40 mouse cellular contexts compared by ENCODE assay signal in the genomic region with DNA sequence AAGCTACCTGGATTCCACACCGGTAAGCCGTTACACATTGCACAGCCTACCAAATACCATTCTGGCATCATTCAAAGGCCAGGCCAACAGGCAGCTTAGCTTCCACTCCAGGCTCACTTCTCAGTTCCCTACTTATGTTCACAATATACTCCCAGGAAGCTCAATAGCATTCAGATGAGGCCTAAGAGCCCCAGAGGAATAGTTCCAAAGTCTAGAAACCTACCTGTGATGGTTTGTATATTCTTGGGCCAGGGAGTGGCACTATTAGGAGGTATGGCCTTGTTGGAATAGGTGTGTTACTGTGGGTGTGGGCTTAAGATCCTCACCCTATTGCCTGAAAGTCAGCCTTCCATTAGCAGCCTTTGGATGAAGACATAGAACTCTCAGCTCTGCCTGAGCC. TPM values are rescaled to one million over a fixed set of nuclear protein-coding genes. Genes with fewer than 3 reads are reported as not detected.
"Had no signal": no experiment of that assay in that cellular context is flagged by ENCODE, and none has a peak within 500 bp of the region (broad histone marks: within the 10 kb centered on the region; RNA-seq: fewer than 3 reads in every experiment).

No protein-coding gene starts in this region.

- DNase-seq: gastrocnemius, postnatal 10 days; gastrocnemius, postnatal 25 days; heart, adult 2 months; heart, postnatal 10 days; heart, postnatal 4 days; kidney, adult 11 months; kidney, adult 2 months; kidney, postnatal 10 days; kidney, postnatal 25 days; kidney, postnatal 4 days; layer of hippocampus, postnatal 36 days; left cerebral cortex, postnatal 4 days had no signal

- H3K4me3 ChIP-seq: heart, adult 2 months; heart, embryonic 10.5 days; heart, embryonic 12.5 days; hindbrain, embryonic 10.5 days; hindbrain, embryonic 12.5 days; layer of hippocampus, adult 2 months; limb, embryonic 13.5 days; limb, embryonic 15.5 days; liver, embryonic 12.5 days had no signal

- H3K4me1 ChIP-seq: heart, embryonic 10.5 days; heart, embryonic 12.5 days; hindbrain, embryonic 10.5 days; hindbrain, embryonic 12.5 days; limb, embryonic 13.5 days; limb, embryonic 15.5 days had no signal

- H3K36me3 ChIP-seq: heart, embryonic 10.5 days; heart, embryonic 12.5 days; hindbrain, embryonic 10.5 days; hindbrain, embryonic 12.5 days; limb, embryonic 13.5 days; limb, embryonic 15.5 days; liver, embryonic 12.5 days had no signal

- H3K9me3 ChIP-seq: heart, embryonic 10.5 days; heart, embryonic 12.5 days; hindbrain, embryonic 10.5 days; hindbrain, embryonic 12.5 days; limb, embryonic 13.5 days; limb, embryonic 15.5 days; liver, embryonic 12.5 days had no signal

- H3K9ac ChIP-seq: heart, embryonic 12.5 days; hindbrain, embryonic 12.5 days; hindbrain, embryonic 14.5 days; limb, embryonic 13.5 days; limb, embryonic 15.5 days; liver, embryonic 12.5 days; liver, embryonic 14.5 days had no signal

- ATAC-seq: hindbrain, embryonic 16.5 days; inflammation-experienced regulatory T-cells, adult 6 months; liver, embryonic 12.5 days had no signal

- H3K4me2 ChIP-seq: heart, embryonic 12.5 days; hindbrain, embryonic 12.5 days; hindbrain, embryonic 14.5 days; limb, embryonic 13.5 days; limb, embryonic 15.5 days; liver, embryonic 12.5 days had no signal

- H3K27ac ChIP-seq: heart, adult 2 months; heart, embryonic 10.5 days; hindbrain, embryonic 10.5 days; hindbrain, embryonic 12.5 days; hindbrain, embryonic 14.5 days; layer of hippocampus, adult 2 months; limb, embryonic 13.5 days; limb, embryonic 15.5 days; liver, embryonic 12.5 days; liver, embryonic 14.5 days had no signal

- H3K27me3 ChIP-seq: hindbrain, embryonic 12.5 days; limb, embryonic 13.5 days; limb, embryonic 15.5 days; liver, embryonic 12.5 days had no signal

RNA-seq across cellular contexts. Expression of gene Gm11027, which starts 4.1 kb away (rescaled TPM):
- total RNA-seq: gastrocnemius, postnatal 10 days; gastrocnemius, postnatal 25 days; gastrocnemius, postnatal 4 days; granulocyte monocyte progenitor cell, adult 5-6 weeks; heart, adult 2 months; heart, postnatal 10 days; heart, postnatal 25 days; heart, postnatal 4 days; layer of hippocampus, adult 2 months; layer of hippocampus, postnatal 10 days; layer of hippocampus, postnatal 36 days; left cerebral cortex, adult 18-20 months; left cerebral cortex, adult 8-10 months; left cerebral cortex, postnatal 10 days; left cerebral cortex, postnatal 25 days; left cerebral cortex, postnatal 4 days; liver, adult 2 months had no signal
- polyA plus RNA-seq: frontal cortex, adult 2 months; heart, adult 2 months; heart, embryonic 10.5 days; heart, embryonic 12.5 days; heart, embryonic 14.5 days; heart, embryonic 16.5 days; hindbrain, embryonic 10.5 days; hindbrain, embryonic 12.5 days; hindbrain, embryonic 14.5 days; hindbrain, embryonic 16.5 days; kidney, adult 2 months; kidney, embryonic 14.5 days; kidney, embryonic 16.5 days; limb, embryonic 11.5 days; limb, embryonic 13.5 days; limb, embryonic 15.5 days; liver, adult 2 months; liver, embryonic 12.5 days; liver, embryonic 14.5 days; liver, embryonic 16.5 days had no signal
